Mouse (Mus musculus) T-helper 2 cell (primary cell): ENCODE measurements around the gene 1700003F12Rik.

ENCODE experiments used
- in situ Hi-C: fragments of 300-600 bp; cut with MboI, MseI; formaldehyde crosslinking; loops from one replicate; pipeline ENCODE4 v1.15.1; 2025; ENCODE audit warnings: high pct_unique_total_duplicates

Gene 1700003F12Rik

DNA sequence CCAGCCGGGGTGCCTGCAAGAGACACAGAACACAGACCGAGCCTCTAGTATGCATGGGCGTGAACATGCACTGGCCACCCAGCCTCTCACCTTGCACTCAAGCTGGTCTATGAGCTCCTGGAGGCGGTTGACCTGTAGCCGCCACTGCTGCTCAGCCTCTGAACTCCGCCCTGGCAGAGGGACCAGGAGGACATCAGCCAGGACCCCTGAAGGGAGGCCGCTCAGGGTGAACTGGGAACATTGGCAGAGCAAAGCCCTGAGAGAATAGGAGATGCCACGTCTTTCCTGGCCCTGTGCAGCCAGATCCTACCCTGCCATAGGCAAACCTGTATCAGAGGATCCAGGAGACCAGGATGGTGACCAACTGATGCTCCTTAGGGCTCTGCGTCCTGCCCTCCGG lies at the start of gene 1700003F12Rik:
Gene 1700003F12Rik (plus strand): TSS at position 375 of the 400 bp plus-strand sequence.
- in situ Hi-C loops, result no loop called here

- in situ Hi-C loops, result no loop called here
Observed at GRCm38 (mm10) chr2:154498571-154498970, 48.3 kb upstream of the 1700003F12Rik start.

GRCm38 (mm10) chr2:154499717-154500247 lies 47.1 kb upstream of the 1700003F12Rik start:
- in situ Hi-C loops, result no loop called here

DNA sequence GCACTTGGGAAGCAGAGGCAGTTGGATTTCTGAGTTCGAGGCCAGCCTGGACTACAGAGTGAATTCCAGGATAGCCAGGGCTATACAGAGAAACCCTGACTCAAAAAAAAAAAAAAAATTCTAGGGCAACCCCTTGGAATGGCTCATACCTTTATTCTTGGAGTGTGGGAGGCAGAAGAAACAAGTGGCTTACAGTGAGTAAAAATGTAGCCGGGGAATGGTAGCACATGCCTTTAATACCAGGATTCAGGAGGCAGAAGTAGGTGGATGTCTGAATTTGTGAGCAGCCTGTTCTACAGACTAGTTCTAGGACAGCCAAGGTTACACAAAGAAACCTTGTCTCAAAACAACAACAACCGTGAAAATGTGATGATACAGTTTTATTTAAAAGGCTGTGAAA lies 46.1 kb upstream of the 1700003F12Rik start:
- in situ Hi-C loops, result no loop called here

DNA sequence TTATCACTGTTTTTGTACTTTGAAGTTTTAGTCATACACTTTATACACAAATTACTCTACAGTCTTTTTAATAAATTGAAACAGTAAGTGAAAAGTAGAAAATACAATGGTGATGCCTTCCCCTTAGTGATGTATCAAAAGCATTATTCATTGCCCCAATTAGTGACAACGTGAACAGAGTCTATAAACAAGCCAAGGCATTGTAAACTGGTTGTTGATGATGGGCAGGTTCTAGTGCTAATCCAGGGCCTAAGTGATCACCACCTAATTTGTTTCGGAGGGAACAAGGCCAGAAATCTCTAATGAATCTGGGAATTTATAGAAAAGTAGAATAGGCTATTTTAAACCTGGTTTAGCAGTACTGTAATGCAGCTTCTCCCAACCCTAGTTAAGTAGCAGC lies 39.8 kb upstream of the 1700003F12Rik start:
- in situ Hi-C loops, result no loop called here

GRCm38 (mm10) chr2:154507566-154508283 lies 39.2 kb upstream of the 1700003F12Rik start:
- in situ Hi-C loops, result no loop called here

DNA sequence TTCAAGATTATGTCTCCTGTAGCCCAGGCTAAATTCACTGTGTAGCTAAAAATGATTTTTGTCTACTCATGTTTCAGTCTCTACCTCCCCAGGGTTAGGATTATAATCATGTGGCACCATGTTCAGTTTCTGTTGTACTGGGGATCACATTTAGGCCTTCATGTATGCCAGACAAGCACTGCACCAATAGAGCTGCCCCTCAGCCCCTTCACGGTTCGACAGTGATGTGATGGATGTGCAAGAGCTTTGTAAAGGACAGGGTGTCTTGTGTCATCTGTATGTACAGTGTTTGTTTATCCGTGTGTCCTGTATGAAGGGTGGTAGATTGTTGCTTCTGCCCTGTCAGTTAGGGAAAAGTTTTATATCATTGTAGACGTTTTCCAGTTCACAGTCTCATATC lies 38.4 kb upstream of the 1700003F12Rik start:
- in situ Hi-C loops, result no loop called here

DNA sequence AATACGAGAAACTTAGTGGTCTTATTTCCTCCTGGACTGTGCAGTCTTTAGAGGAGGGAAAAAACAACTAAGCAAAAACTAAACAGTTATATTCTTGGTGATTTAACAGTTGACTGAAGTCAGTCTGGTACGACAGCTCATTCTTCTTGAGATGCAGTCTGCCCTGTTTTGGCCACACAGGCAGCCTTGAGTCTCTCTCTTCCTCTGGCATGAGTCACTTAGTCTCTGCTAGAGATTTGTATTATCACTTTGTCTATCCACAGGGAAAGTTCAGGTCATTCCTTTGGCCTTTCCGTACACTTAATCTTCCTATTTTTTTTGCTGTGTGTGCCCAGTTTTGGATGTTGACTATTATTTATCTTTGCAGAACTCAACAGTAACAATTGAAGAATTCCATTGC lies 36.7 kb upstream of the 1700003F12Rik start:
- in situ Hi-C loops, result no loop called here

GRCm38 (mm10) chr2:154516944-154517343 lies 29.9 kb upstream of the 1700003F12Rik start:
- in situ Hi-C loops, result no loop called here

DNA sequence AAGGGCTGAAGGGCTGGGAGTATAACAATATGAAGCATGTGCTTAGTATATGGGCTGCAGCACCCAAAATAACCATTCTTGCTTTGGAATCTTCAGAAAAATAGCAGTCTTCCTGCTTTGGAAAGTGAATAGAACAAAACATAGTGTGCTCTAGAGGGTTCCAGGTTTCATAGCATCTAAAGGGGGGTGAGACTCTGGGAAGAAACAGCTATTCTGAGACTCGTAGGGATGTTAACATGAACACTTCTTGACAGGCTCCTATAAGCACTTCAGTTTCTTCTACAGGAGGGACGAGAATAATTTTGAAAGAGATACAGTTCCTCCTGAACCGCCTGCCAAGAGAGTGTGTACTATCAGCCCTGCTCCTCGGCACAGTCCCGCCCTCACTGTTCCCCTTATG lies 29.5 kb upstream of the 1700003F12Rik start:
- in situ Hi-C loops, result no loop called here

DNA sequence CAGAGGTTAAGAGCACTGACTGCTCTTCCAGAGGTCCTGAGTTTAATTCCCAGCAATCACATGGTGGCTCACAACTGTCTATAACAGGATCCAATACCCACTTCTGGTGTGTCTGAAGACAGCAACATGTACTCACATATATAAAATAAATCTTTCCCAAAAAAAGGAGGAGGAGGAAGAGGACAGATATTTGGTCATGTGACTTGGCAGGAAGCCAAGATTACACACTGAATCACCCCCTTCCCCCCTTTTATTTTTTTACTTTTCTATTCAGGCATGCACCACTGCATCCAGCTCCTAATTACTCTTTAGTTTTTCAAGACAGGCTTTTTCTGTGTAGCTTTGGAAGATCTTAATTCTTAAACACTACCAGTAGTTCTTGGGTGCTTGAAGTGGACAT lies 25.4 kb upstream of the 1700003F12Rik start:
- in situ Hi-C loops, result no loop called here

DNA sequence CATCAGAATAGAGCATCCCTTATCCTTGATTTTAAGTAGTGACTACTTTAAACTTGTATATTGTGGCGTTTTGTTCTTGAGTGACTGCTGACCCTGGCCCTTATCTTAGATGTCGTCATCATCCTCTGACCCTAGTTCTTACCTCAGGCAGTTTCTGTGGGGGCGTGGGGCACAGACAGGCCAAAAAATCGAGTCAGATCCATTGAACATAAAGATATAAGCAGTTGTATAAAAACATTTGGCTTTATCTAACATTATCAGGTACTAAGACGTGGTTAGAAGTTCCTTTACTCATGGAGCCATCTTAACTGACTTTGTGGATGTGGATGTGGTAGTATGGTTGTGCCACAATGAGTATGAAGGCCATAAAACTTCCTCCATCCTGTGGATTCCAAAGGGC lies 24.6 kb upstream of the 1700003F12Rik start:
- in situ Hi-C loops, result no loop called here

GRCm38 (mm10) chr2:154525285-154525684 lies 21.6 kb upstream of the 1700003F12Rik start:
- in situ Hi-C loops, result no loop called here

GRCm38 (mm10) chr2:154526531-154526930 lies 20.4 kb upstream of the 1700003F12Rik start:
- in situ Hi-C loops, result no loop called here

GRCm38 (mm10) chr2:154532888-154533287 lies 14.0 kb upstream of the 1700003F12Rik start:
- in situ Hi-C loops, result no loop called here

- in situ Hi-C loops, result no loop called here
Observed at GRCm38 (mm10) chr2:154534704-154535270, 12.1 kb upstream of the 1700003F12Rik start.

GRCm38 (mm10) chr2:154538310-154538709 lies 8.6 kb upstream of the 1700003F12Rik start:
- in situ Hi-C loops, result no loop called here

DNA sequence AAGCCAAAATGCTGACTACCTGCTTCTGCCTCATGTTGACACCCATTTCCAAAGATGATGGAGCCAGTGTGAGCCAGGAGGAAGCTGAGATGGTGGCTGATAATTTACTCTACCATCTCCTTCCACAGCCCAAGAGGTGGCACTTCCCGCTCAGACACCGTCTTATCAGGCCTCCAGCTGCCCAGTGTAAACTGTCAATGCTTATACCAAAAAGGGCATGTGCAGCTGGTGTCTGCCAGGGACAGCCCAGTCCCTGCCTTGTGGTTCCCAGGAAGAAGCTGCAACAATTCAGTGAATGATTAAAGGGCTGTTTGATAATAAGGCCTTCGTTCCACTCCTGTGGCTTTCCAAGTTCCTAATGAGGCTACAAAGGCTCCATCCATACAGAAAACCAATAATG lies 8.2 kb upstream of the 1700003F12Rik start:
- in situ Hi-C loops, result no loop called here

DNA sequence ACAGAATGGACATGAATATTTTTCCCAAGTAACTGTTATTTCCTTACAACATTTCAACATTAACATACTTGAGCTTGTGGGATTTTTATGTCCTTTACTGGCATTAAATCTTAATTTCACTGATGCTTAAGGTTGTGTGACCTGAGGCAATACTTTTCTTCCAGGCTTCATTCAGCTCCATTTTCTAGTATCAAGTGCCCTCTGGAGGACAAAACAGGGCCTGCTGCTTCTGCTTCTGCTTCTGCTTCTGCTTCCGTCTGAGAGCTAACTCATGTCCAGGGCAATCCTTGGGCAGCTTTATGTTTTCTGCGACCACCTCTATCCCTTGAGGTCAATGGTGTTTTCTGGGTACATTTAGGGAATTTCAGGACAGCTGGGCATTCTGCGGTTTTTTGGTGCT lies 7.2 kb upstream of the 1700003F12Rik start:
- in situ Hi-C loops, result no loop called here

DNA sequence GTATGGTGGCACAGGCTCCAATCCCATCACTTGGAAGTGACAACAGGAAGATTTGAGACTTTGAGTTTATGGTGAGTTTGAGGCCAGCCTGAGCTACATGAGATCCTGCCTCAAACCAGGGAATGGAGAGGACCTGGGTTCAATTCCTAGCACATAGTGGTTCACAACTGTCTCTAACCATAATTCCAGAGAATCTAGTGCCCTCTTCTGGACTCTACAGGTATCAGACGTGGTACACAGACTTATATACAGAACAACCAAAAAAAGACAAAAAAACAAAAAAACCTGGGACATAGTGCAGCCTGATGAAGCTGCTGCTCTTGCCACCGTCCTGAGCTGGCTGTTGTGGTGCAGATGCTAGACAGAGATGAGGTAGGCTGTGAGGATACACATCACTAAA lies 5.3 kb upstream of the 1700003F12Rik start:
- in situ Hi-C loops, result no loop called here

DNA sequence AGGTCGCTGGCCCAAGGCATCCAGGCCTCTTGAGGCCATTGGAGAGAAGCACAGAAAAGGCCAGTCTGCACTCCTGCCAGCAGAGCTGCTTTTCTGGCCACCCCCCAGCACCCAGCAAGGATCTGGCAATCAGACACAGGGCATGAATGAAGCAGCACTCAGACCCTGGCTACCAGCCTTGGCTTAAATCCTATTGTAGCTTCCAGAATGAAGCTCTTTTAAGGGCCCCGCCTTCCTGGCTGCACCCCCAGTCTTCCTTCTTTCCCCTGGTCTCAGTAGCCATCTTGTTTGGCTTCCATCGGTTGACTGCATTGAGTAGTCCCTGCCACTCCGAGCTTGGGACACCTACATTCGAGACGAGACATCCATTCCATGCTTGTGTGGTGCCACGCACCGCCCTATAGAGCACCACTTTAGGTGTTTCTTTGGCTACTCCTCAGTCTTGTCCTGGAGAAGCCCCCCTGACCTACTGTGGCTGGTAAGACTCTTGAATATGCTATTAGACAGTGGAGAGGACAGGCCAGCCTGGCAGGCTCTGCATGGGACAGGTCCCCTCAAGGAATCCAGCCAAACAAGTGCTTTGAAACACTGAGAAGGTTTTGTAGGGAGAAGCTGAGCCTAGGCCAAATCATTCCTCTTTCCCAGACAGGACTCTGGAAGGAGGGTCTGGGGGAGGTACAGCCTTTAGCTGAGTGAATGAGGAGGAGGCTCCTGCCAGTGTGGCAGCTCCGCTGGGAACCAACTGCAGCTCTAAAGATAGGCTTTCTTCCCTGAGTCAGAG lies 3.1 kb upstream of the 1700003F12Rik start:
- in situ Hi-C loops, result no loop called here

GRCm38 (mm10) chr2:154548688-154549087 lies 1.8 kb downstream of the 1700003F12Rik start:
- in situ Hi-C loops, result no loop called here
